Mouse (Mus musculus): ENCODE results near the gene Ctrc. TPM values are rescaled to one million over a fixed set of nuclear protein-coding genes. Genes with fewer than 3 reads are reported as not detected.

Gene Ctrc
- polyA plus RNA-seq, 1 experiment from 2014 or later = not detected

GRCm38 (mm10) chr4:141830381-141830780, 15.8 kb downstream of the Ctrc start:
- ATAC-seq = no peak
- 64% methylated on average over 11 of the region's 11 CpGs for WGBS
- Histone ChIP-seq H3K4me2 (replicated peaks; ENCODE audit: low read depth) (no peak overlapping the region), H3K27ac (ENCODE audit: low read depth, low read length) (no peak overlapping the region), H3K36me3 (ENCODE audit: control insufficient read depth, insufficient read depth) (no peaks in the 10 kb centered on the region), H3K4me1 (replicated peaks; ENCODE audit: control insufficient read depth, insufficient read depth, low read length) (no peaks in the 10 kb centered on the region), H3K27me3 (replicated peaks; ENCODE audit: control insufficient read depth, insufficient read depth, low read length) (no peaks in the 10 kb centered on the region), H3K4me3 (ENCODE audit: low read depth, low read length) (no peak overlapping the region), H3K9ac (ENCODE audit: low read depth, low read length) (no peak overlapping the region), H3K9me3 (ENCODE audit: control insufficient read depth) (no peaks in the 10 kb centered on the region)
- TF ChIP-seq CTCF (IDR thresholded peaks at IDR 0.05; ENCODE audit: low read depth) = no peak

GRCm38 (mm10) chr4:141828177-141828576, 18.0 kb downstream of the Ctrc start:
- H3K9ac ChIP-seq (ENCODE audit: low read depth, low read length) = no peak overlapping the region
- H3K4me3 ChIP-seq (ENCODE audit: low read depth, low read length) = no peak overlapping the region
- no peak for ATAC-seq
- H3K27me3 ChIP-seq (replicated peaks; ENCODE audit: control insufficient read depth, insufficient read depth, low read length) = no peaks in the 10 kb centered on the region
- no peak overlapping the region for H3K4me2 ChIP-seq (replicated peaks; ENCODE audit: low read depth)
- TF ChIP-seq CTCF (IDR thresholded peaks at IDR 0.05; ENCODE audit: low read depth) = no peak
- no peaks in the 10 kb centered on the region for H3K4me1 ChIP-seq (replicated peaks; ENCODE audit: control insufficient read depth, insufficient read depth, low read length)
- WGBS = 63% methylated on average over 4 of the region's 4 CpGs
- no peaks in the 10 kb centered on the region for H3K9me3 ChIP-seq (ENCODE audit: control insufficient read depth)
- no peak overlapping the region for H3K27ac ChIP-seq (ENCODE audit: low read depth, low read length)
- H3K36me3 ChIP-seq (ENCODE audit: control insufficient read depth, insufficient read depth) = no peaks in the 10 kb centered on the region

GRCm38 (mm10) chr4:141827401-141827800, 18.8 kb downstream of the Ctrc start:
- 90% methylated on average over 2 of the region's 2 CpGs for WGBS
- ATAC-seq = no peak
- no peaks in the 10 kb centered on the region for H3K9me3 ChIP-seq (ENCODE audit: control insufficient read depth)
- no peaks in the 10 kb centered on the region for H3K27me3 ChIP-seq (replicated peaks; ENCODE audit: control insufficient read depth, insufficient read depth, low read length)
- no peaks in the 10 kb centered on the region for H3K4me1 ChIP-seq (replicated peaks; ENCODE audit: control insufficient read depth, insufficient read depth, low read length)
- H3K4me3 ChIP-seq (ENCODE audit: low read depth, low read length) = no peak overlapping the region
- H3K27ac ChIP-seq (ENCODE audit: low read depth, low read length) = no peak overlapping the region
- no peak overlapping the region for H3K4me2 ChIP-seq (replicated peaks; ENCODE audit: low read depth)
- H3K9ac ChIP-seq (ENCODE audit: low read depth, low read length) = no peak overlapping the region
- no peaks in the 10 kb centered on the region for H3K36me3 ChIP-seq (ENCODE audit: control insufficient read depth, insufficient read depth)
- TF ChIP-seq CTCF (IDR thresholded peaks at IDR 0.05; ENCODE audit: low read depth) = no peak

DNA sequence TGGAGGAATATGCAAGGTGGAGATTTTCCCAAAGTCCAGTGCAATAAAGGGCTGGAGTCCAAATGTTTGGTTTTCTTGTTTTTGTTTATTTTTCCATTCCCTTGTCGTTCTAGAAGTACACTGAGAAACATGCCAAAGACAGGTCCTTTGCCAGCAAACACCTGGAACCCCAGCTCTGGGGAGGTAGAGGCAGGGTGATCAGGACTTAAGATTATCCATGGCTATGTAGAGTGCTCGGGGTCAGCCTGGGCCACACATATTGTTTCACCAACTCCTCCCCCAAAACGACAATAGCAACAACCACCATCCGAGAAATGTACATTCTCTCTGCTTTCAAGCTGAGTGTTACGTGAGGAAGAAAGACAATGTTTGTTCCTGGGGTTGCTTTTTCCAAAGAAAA, 20.1 kb downstream of the Ctrc start, which contains the start of gene Cela2a:
Gene Cela2a (minus strand): TSS at position 101 of the 400 bp plus-strand sequence.
- no peak within 1 kb of the TSS for H3K9ac ChIP-seq (ENCODE audit: low read depth, low read length)
- H3K27me3 ChIP-seq (replicated peaks; ENCODE audit: control insufficient read depth, insufficient read depth, low read length) = no peaks in the 10 kb centered on the region
- H3K27ac ChIP-seq (ENCODE audit: low read depth, low read length) = no peak within 1 kb of the TSS
- ATAC-seq = no peak
- 54% methylated on average over 5 of the region's 5 CpGs for WGBS
- TF ChIP-seq CTCF (IDR thresholded peaks at IDR 0.05; ENCODE audit: low read depth) = no peak
- H3K9me3 ChIP-seq (ENCODE audit: control insufficient read depth) = no peaks in the 10 kb centered on the region
- no peaks in the 10 kb centered on the region for H3K4me1 ChIP-seq (replicated peaks; ENCODE audit: control insufficient read depth, insufficient read depth, low read length)
- H3K4me2 ChIP-seq (replicated peaks; ENCODE audit: low read depth) = no peak within 1 kb of the TSS
- H3K36me3 ChIP-seq (ENCODE audit: control insufficient read depth, insufficient read depth) = no peaks in the 10 kb centered on the region
- no peak within 1 kb of the TSS for H3K4me3 ChIP-seq (ENCODE audit: low read depth, low read length)

DNA sequence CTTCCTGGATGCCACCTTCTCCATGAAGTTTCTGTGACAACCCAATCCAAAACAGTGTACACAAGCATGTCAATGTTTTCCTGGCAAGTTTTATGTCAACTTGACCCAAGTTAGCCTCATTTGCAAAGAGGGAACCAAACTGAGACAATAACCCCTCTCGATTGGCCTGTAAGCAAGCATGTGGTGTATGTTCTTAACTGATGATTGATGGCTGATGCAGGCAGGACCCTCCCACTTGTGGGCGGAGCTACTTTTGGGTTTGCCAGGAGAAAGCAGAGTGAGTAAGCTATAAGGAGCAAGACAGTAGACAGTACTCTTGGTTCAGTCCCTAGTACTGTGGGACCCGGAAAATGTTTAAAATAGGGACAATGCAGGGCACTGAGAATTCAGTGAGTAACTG, 23.2 kb downstream of the Ctrc start:
- Histone ChIP-seq H3K4me1 (replicated peaks; ENCODE audit: control insufficient read depth, insufficient read depth, low read length) (no peaks in the 10 kb centered on the region), H3K9ac (ENCODE audit: low read depth, low read length) (no peak overlapping the region), H3K4me3 (ENCODE audit: low read depth, low read length) (no peak overlapping the region), H3K27me3 (replicated peaks; ENCODE audit: control insufficient read depth, insufficient read depth, low read length) (no peaks in the 10 kb centered on the region), H3K9me3 (ENCODE audit: control insufficient read depth) (no peaks in the 10 kb centered on the region), H3K36me3 (ENCODE audit: control insufficient read depth, insufficient read depth) (no peaks in the 10 kb centered on the region), H3K27ac (ENCODE audit: low read depth, low read length) (no peak overlapping the region), H3K4me2 (replicated peaks; ENCODE audit: low read depth) (no peak overlapping the region)
- peak; percentile 42; the same call in 1 of the 2 replicates for ATAC-seq
- WGBS = 54% methylated on average over 3 of the region's 3 CpGs
- TF ChIP-seq CTCF (IDR thresholded peaks at IDR 0.05; ENCODE audit: low read depth) = no peak

GRCm38 (mm10) chr4:141822089-141822488, 24.1 kb downstream of the Ctrc start:
- TF ChIP-seq CTCF (IDR thresholded peaks at IDR 0.05; ENCODE audit: low read depth) = peak; percentile 58
- ATAC-seq = no peak
- no peak overlapping the region for H3K4me3 ChIP-seq (ENCODE audit: low read depth, low read length)
- H3K9ac ChIP-seq (ENCODE audit: low read depth, low read length) = no peak overlapping the region
- H3K27me3 ChIP-seq (replicated peaks; ENCODE audit: control insufficient read depth, insufficient read depth, low read length) = no peaks in the 10 kb centered on the region
- no peak overlapping the region for H3K4me2 ChIP-seq (replicated peaks; ENCODE audit: low read depth)
- H3K36me3 ChIP-seq (ENCODE audit: control insufficient read depth, insufficient read depth) = no peaks in the 10 kb centered on the region
- H3K4me1 ChIP-seq (replicated peaks; ENCODE audit: control insufficient read depth, insufficient read depth, low read length) = no peaks in the 10 kb centered on the region
- H3K27ac ChIP-seq (ENCODE audit: low read depth, low read length) = no peak overlapping the region
- 83% methylated on average over 10 of the region's 10 CpGs for WGBS
- no peaks in the 10 kb centered on the region for H3K9me3 ChIP-seq (ENCODE audit: control insufficient read depth)

DNA sequence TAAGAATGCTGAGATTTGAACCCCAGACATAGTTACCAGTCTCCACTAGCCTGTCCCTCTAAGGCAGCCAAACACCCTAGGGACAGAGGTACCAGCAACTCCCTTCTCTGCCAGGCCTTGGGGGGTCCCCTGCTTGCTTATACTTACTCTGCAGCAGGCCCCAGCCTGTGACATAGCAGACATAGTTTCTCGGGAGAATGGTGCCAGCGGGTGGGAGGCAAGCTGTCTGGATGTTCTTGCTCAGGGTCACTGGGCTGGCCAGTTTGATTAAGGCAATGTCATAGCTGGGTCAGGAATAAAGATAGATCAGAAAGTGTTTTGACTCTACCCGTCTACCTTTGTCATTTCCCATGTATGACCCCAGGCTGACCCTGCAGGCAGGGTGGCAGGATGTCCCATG, 25.0 kb downstream of the Ctrc start:
- no peaks in the 10 kb centered on the region for H3K9me3 ChIP-seq (ENCODE audit: control insufficient read depth)
- H3K27ac ChIP-seq (ENCODE audit: low read depth, low read length) = no peak overlapping the region
- 0 out of 2 replicates have a peak, but pooled peaks cover 1% of the 10 kb centered on the region for H3K36me3 ChIP-seq (ENCODE audit: control insufficient read depth, insufficient read depth)
- TF ChIP-seq CTCF (IDR thresholded peaks at IDR 0.05; ENCODE audit: low read depth) = no peak
- H3K4me2 ChIP-seq (replicated peaks; ENCODE audit: low read depth) = no peak overlapping the region
- no peak overlapping the region for H3K9ac ChIP-seq (ENCODE audit: low read depth, low read length)
- H3K4me1 ChIP-seq (replicated peaks; ENCODE audit: control insufficient read depth, insufficient read depth, low read length) = no peaks in the 10 kb centered on the region
- H3K4me3 ChIP-seq (ENCODE audit: low read depth, low read length) = no peak overlapping the region
- H3K27me3 ChIP-seq (replicated peaks; ENCODE audit: control insufficient read depth, insufficient read depth, low read length) = no peaks in the 10 kb centered on the region
- no peak for ATAC-seq
- WGBS = 66% methylated on average over 3 of the region's 3 CpGs
